Mouse (Mus musculus): ENCODE measurements around the gene Izumo2.
A peak's percentile ranks its signal among the peaks of the same experiment; 100 is the strongest.

Gene Izumo2

GRCm38 (mm10) chr7:44708574-44708973 lies at the start of gene Izumo2:
Izumo2 (plus strand) TSS chr7:44708742.
- no peak for DNase-seq (ENCODE audit: low spot score)

- DNase-seq (ENCODE audit: low spot score), result peak; percentile 88
These were observed 47.3 kb upstream of the Izumo2 start for GRCm38 (mm10) chr7:44661219-44661618.

GRCm38 (mm10) chr7:44662168-44662567 lies 46.4 kb upstream of the Izumo2 start:
- no peak for DNase-seq (ENCODE audit: low spot score)

GRCm38 (mm10) chr7:44662569-44662968 lies 46.0 kb upstream of the Izumo2 start:
- DNase-seq (ENCODE audit: low spot score), result no peak

GRCm38 (mm10) chr7:44663546-44663945 lies 45.0 kb upstream of the Izumo2 start:
- DNase-seq (ENCODE audit: low spot score), result no peak

- DNase-seq (ENCODE audit: low spot score), result no peak
These were observed 43.8 kb upstream of the Izumo2 start for GRCm38 (mm10) chr7:44664731-44665130.

- DNase-seq (ENCODE audit: low spot score), result no peak
These were observed 42.1 kb upstream of the Izumo2 start for GRCm38 (mm10) chr7:44666462-44666861.

- DNase-seq (ENCODE audit: low spot score), result no peak
These were observed 40.4 kb upstream of the Izumo2 start for GRCm38 (mm10) chr7:44667996-44668738.

GRCm38 (mm10) chr7:44669103-44669502 lies 39.4 kb upstream of the Izumo2 start:
- DNase-seq (ENCODE audit: low spot score), result no peak

- DNase-seq (ENCODE audit: low spot score), result peak; percentile 96
These were observed 37.7 kb upstream of the Izumo2 start, which contains the start of gene Myh14 for GRCm38 (mm10) chr7:44670803-44671202. Myh14 (minus strand) TSS chr7:44670843.

- peak; percentile 40 for DNase-seq (ENCODE audit: low spot score)
These were observed 36.3 kb upstream of the Izumo2 start for GRCm38 (mm10) chr7:44672193-44672592.

GRCm38 (mm10) chr7:44674511-44674910 lies 34.0 kb upstream of the Izumo2 start:
- no peak for DNase-seq (ENCODE audit: low spot score)

GRCm38 (mm10) chr7:44675171-44675570 lies 33.4 kb upstream of the Izumo2 start:
- DNase-seq (ENCODE audit: low spot score), result no peak

- no peak for DNase-seq (ENCODE audit: low spot score)
These were observed 32.4 kb upstream of the Izumo2 start for GRCm38 (mm10) chr7:44676126-44676525.

GRCm38 (mm10) chr7:44676611-44677010 lies 31.9 kb upstream of the Izumo2 start:
- peak; percentile 53 for DNase-seq (ENCODE audit: low spot score)

- DNase-seq (ENCODE audit: low spot score), result no peak
These were observed 24.9 kb upstream of the Izumo2 start for GRCm38 (mm10) chr7:44683656-44684055.

- DNase-seq (ENCODE audit: low spot score), result no peak
These were observed 22.8 kb upstream of the Izumo2 start for GRCm38 (mm10) chr7:44685531-44686402.

GRCm38 (mm10) chr7:44688890-44689289 lies 19.7 kb upstream of the Izumo2 start:
- no peak for DNase-seq (ENCODE audit: low spot score)

GRCm38 (mm10) chr7:44689331-44689730 lies 19.2 kb upstream of the Izumo2 start:
- no peak for DNase-seq (ENCODE audit: low spot score)

GRCm38 (mm10) chr7:44693427-44694175 lies 14.9 kb upstream of the Izumo2 start:
- DNase-seq (ENCODE audit: low spot score), result no peak

- no peak for DNase-seq (ENCODE audit: low spot score)
These were observed 13.3 kb upstream of the Izumo2 start for GRCm38 (mm10) chr7:44695223-44695622.

- no peak for DNase-seq (ENCODE audit: low spot score)
These were observed 11.3 kb upstream of the Izumo2 start for GRCm38 (mm10) chr7:44697191-44697710.
